Mouse (Mus musculus): Measurements from ENCODE around the gene Golga5.

DNA sequence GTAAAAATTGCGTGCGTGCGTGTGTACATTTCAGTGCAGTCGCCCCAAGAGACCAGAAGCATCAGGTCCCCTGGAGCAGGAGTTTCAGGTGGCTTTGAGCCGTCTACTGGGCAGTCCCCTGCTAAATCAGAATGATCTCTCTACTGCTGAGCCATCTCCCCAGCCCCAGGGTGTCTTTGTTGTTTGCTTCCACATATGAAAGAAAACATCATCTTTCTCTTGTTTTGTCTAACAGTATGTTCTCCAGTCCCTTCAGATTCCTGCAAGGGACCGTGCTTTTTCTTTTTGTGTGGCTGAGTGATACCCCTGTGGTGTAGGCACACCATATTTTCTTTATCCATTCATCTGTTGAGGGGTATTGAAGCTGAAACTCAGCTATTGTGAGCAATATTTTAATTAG, 45.8 kb downstream of the Golga5 start:
- TF ChIP-seq CTCF (IDR thresholded peaks at IDR 0.05; ENCODE audit: control insufficient read depth, insufficient read depth, insufficient replicate concordance, low read depth, low read length) (no peak), POLR2A (IDR thresholded peaks at IDR 0.05; ENCODE audit: control insufficient read depth, low read depth, low read length) (no peak)
